Comparison of ENCODE assay signal across 17 mouse cellular contexts in genomic region chr5:36893263-36893662, GRCm38 (mm10). TPM values are rescaled to one million over a fixed set of nuclear protein-coding genes. Genes with fewer than 3 reads are reported as not detected.
A peak's percentile ranks its signal among the peaks of the same experiment; 100 is the strongest.
DNase-seq lines count a peak whose midpoint lies in the region; ATAC-seq and TF ChIP-seq lines count a peak whose summit lies in the region.
"Had no signal": no experiment of that assay in that cellular context is flagged by ENCODE, and none has a peak within 500 bp of the region (broad histone marks: within the 10 kb centered on the region; RNA-seq: fewer than 3 reads in every experiment).

No protein-coding gene starts in this region.

- H3K36me3 ChIP-seq in kidney, embryonic 15.5 days, result no peaks in the 10 kb centered on the region
- H3K36me3 ChIP-seq: heart, embryonic 12.5 days; hindbrain, embryonic 12.5 days; midbrain, embryonic 10.5 days had no signal

- H3K4me1 ChIP-seq in cerebellum, adult 2 months (ENCODE audit: control insufficient read depth, insufficient read depth, low read length), result peaks cover 93% of the 10 kb centered on the region
- peaks cover 3% of the 10 kb centered on the region; the same call in 1 of the 2 replicates for H3K4me1 ChIP-seq in kidney, embryonic 15.5 days

- WGBS in cerebellum, adult 2 months, result 14% methylated on average over 9 of the region's 9 CpGs
- WGBS in kidney, embryonic 15.5 days, result 69% methylated on average over 9 of the region's 9 CpGs

- H3K9me3 ChIP-seq in kidney, embryonic 15.5 days (replicated peaks), result no peaks in the 10 kb centered on the region
- H3K9me3 ChIP-seq: heart, embryonic 12.5 days; hindbrain, embryonic 12.5 days; midbrain, embryonic 10.5 days had no signal

- DNase-seq in cerebellum, postnatal 4 days (ENCODE audit: low spot score in 2 of 2), result no peak
- DNase-seq in cerebellum, adult 2 months, result peak; percentile 88 to 92
- peak; percentile 59 to 60 for DNase-seq in frontal cortex, postnatal 14 days (ENCODE audit: low spot score in 2 of 2)
- peak; percentile 71 for DNase-seq in left cerebral cortex, postnatal 4 days
- no peak for DNase-seq in spleen, postnatal 4 days (ENCODE audit: low spot score in 2 of 2)
- DNase-seq in kidney, adult 11 months, result no peak
- DNase-seq: adrenal gland, postnatal 10 days; embryo, embryonic 11 days; kidney, adult 8-10 months had no signal

- intact Hi-C loops in left cerebral cortex, postnatal 4 days (cut with DNase I), result no loop called here

- no peak overlapping the region for H3K4me3 ChIP-seq in cerebellum, adult 2 months (replicated peaks; ENCODE audit: insufficient read depth, low read depth, low read length)
- no peak overlapping the region for H3K4me3 ChIP-seq in kidney, embryonic 15.5 days (replicated peaks)
- H3K4me3 ChIP-seq: heart, embryonic 12.5 days; hindbrain, embryonic 12.5 days; midbrain, embryonic 10.5 days; myocyte had no signal

- peak overlapping the region; percentile 94 for H3K27ac ChIP-seq in cerebellum, adult 2 months (ENCODE audit: insufficient read depth, low read length)
- no peak overlapping the region for H3K27ac ChIP-seq in kidney, embryonic 15.5 days
- H3K27ac ChIP-seq: hindbrain, embryonic 12.5 days; midbrain, embryonic 10.5 days had no signal

- no peak for TF ChIP-seq POLR2A in cerebellum, adult 2 months (IDR thresholded peaks at IDR 0.05; ENCODE audit: borderline replicate concordance, insufficient read depth, low read length)

- no peaks in the 10 kb centered on the region for H3K27me3 ChIP-seq in cerebellum, adult 2 months (ENCODE audit: control insufficient read depth, insufficient read depth, low read length)
- H3K27me3 ChIP-seq in kidney, embryonic 15.5 days, result peaks cover 45% of the 10 kb centered on the region

- no peak overlapping the region for H3K9ac ChIP-seq in kidney, embryonic 15.5 days
- H3K9ac ChIP-seq: heart, embryonic 12.5 days; hindbrain, embryonic 12.5 days had no signal

- TF ChIP-seq CTCF in cerebellum, adult 2 months (IDR thresholded peaks at IDR 0.05; ENCODE audit: borderline replicate concordance, insufficient read depth, low read depth, low read length), result no peak

- H3K4me2 ChIP-seq in kidney, embryonic 15.5 days, result no peak overlapping the region
- H3K4me2 ChIP-seq: heart, embryonic 12.5 days; hindbrain, embryonic 12.5 days; liver, embryonic 11.5 days had no signal

- ATAC-seq in cerebellum, adult (ENCODE audit: insufficient number of reproducible peaks, low FRiP score, low TSS enrichment), result peak; percentile 27; the same call in 1 of the 2 replicates
- ATAC-seq in kidney, embryonic 15.5 days (replicated peaks; ENCODE audit: low FRiP score), result no peak
- ATAC-seq: lung, postnatal 0 days had no signal

RNA-seq across cellular contexts. Expression of gene Ppp2r2c, which starts 24.9 kb away (rescaled TPM):
- polyA plus RNA-seq in cerebellum, adult 2 months (2012; rRNA removed), result 259 and 273 TPM in 2 replicates
- total RNA-seq in left cerebral cortex, postnatal 4 days (2021), result 100 to 1,000 TPM; 271 to 272 TPM
- polyA plus RNA-seq in kidney, embryonic 15.5 days (2015; fragmentation: Nextera tagmentation; extraction: Ambion mirVana), result 0.13 and 0.61 TPM in 2 replicates
- polyA plus RNA-seq: lung, postnatal 0 days had no signal

Comparison
In these comparisons a context has a peak if more than half of its experiments do, and no peak if none do; other contexts are left out.
1. DNase-seq: peak in cerebellum, adult 2 months (2 of 2), frontal cortex, postnatal 14 days (2 of 2) and left cerebral cortex, postnatal 4 days (single experiment); none in cerebellum, postnatal 4 days (0 of 2), spleen, postnatal 4 days (0 of 2) and kidney, adult 11 months (single experiment).
2. RNA of gene Ppp2r2c, which starts 24.9 kb away (polyA plus RNA-seq): 259 to 273 TPM in cerebellum, adult 2 months; 0.13 to 0.61 TPM in kidney, embryonic 15.5 days; every median in the first group is over 100 times any median in the second.